Comparison of ENCODE assay signal across 8 mouse cellular contexts in the genomic region with DNA sequence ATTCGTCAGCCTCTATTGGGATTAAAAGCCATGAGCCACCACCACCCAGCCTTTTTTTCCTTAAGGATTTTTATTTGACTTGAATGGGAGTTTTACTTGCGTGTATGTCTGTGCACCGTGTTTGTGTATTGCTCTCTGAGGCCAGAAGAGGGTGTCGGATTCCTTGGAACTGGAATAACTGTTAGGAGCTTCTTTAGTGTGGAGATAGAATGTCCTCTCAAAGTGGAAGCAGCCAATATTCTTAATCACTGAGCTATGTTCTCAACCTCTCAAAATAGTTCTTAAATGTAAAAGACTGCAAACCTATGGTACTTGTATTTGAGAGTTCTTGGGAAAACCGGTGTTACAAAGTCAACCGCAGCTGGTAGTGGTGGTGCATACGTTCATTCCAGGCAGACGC. TPM values are rescaled to one million over a fixed set of nuclear protein-coding genes. Genes with fewer than 3 reads are reported as not detected.
A peak's percentile ranks its signal among the peaks of the same experiment; 100 is the strongest.
DNase-seq lines count a peak whose midpoint lies in the region; ATAC-seq and TF ChIP-seq lines count a peak whose summit lies in the region.

No protein-coding gene starts in this region.

- peak; percentile 32 for TF ChIP-seq CTCF in hindbrain, postnatal 0 days (IDR thresholded peaks at IDR 0.05; ENCODE audit: low read depth)

- H3K9me3 ChIP-seq in lung, embryonic 15.5 days: no peaks in the 10 kb centered on the region
- H3K9me3 ChIP-seq in hindbrain, postnatal 0 days (ENCODE audit: low read length): no peaks in the 10 kb centered on the region
- no peaks in the 10 kb centered on the region for H3K9me3 ChIP-seq in lung, embryonic 16.5 days (ENCODE audit: control insufficient read depth, low read length)

- peak overlapping the region; percentile 75 for H3K4me3 ChIP-seq in lung, embryonic 15.5 days
- peak overlapping the region; percentile 83 for H3K4me3 ChIP-seq in hindbrain, postnatal 0 days (ENCODE audit: low read length)
- H3K4me3 ChIP-seq in lung, embryonic 16.5 days (ENCODE audit: low read length): peak overlapping the region; percentile 91

- no peak for DNase-seq in lung, postnatal 4 days
- peak; percentile 38 for DNase-seq in embryo, embryonic 11 days
- DNase-seq in hindbrain, postnatal 0 days (ENCODE audit: low spot score): peak; percentile 45
- no peak for DNase-seq in right cerebral cortex, adult 2 months (ENCODE audit: low spot score in 2 of 2)
- no peak for DNase-seq in urinary bladder, adult 2 months (ENCODE audit: low spot score)
- DNase-seq in gastrocnemius, postnatal 36 days: no peak

- H3K4me1 ChIP-seq in lung, embryonic 15.5 days: peaks cover 16% of the 10 kb centered on the region
- H3K4me1 ChIP-seq in hindbrain, postnatal 0 days (ENCODE audit: insufficient read depth, low read length): 0 out of 2 replicates have a peak, but pooled peaks cover 6% of the 10 kb centered on the region
- H3K4me1 ChIP-seq in lung, embryonic 16.5 days (replicated peaks; ENCODE audit: control insufficient read depth, insufficient read depth, low read length): peaks cover 13% of the 10 kb centered on the region

- peak overlapping the region; percentile 95; the same call in 1 of the 2 replicates for H3K9ac ChIP-seq in lung, embryonic 15.5 days
- peak overlapping the region; percentile 93 for H3K9ac ChIP-seq in hindbrain, postnatal 0 days (replicated peaks; ENCODE audit: low read length)
- H3K9ac ChIP-seq in lung, embryonic 16.5 days (ENCODE audit: low read length): peak overlapping the region; percentile 95

- peaks cover 10% of the 10 kb centered on the region for H3K36me3 ChIP-seq in lung, embryonic 15.5 days
- peaks cover 4% of the 10 kb centered on the region; the same call in 1 of the 2 replicates for H3K36me3 ChIP-seq in hindbrain, postnatal 0 days (ENCODE audit: insufficient read depth, low read length)
- peaks cover 5% of the 10 kb centered on the region for H3K36me3 ChIP-seq in lung, embryonic 16.5 days (ENCODE audit: control insufficient read depth, insufficient read depth, low read length)

- H3K27me3 ChIP-seq in lung, embryonic 15.5 days: no peaks in the 10 kb centered on the region
- no peaks in the 10 kb centered on the region for H3K27me3 ChIP-seq in hindbrain, postnatal 0 days (ENCODE audit: insufficient read depth, low read length)
- H3K27me3 ChIP-seq in lung, embryonic 16.5 days (ENCODE audit: control insufficient read depth, insufficient read depth, low read depth, low read length): no peaks in the 10 kb centered on the region

- H3K27ac ChIP-seq in lung, embryonic 15.5 days: peak overlapping the region; percentile 99
- peak overlapping the region; percentile 99 for H3K27ac ChIP-seq in hindbrain, postnatal 0 days
- peak overlapping the region; percentile 98 for H3K27ac ChIP-seq in lung, embryonic 16.5 days (ENCODE audit: low read length)

- ATAC-seq in lung, embryonic 15.5 days (ENCODE audit: borderline replicate concordance, extremely low read depth, low FRiP score, low TSS enrichment): no peak
- no peak for ATAC-seq in hindbrain, postnatal 0 days
- no peak for ATAC-seq in lung, embryonic 16.5 days (ENCODE audit: low read depth)

- intact Hi-C loops in gastrocnemius, postnatal 36 days (cut with DNase I): no loop called here

- 18% methylated on average over 8 of the region's 8 CpGs for WGBS in lung, embryonic 15.5 days
- WGBS in hindbrain, postnatal 0 days: 35% methylated on average over 8 of the region's 8 CpGs
- 18% methylated on average over 8 of the region's 8 CpGs for WGBS in lung, embryonic 16.5 days

- peak overlapping the region; percentile 70 for H3K4me2 ChIP-seq in lung, embryonic 15.5 days
- H3K4me2 ChIP-seq in hindbrain, postnatal 0 days (ENCODE audit: low read depth, low read length): peak overlapping the region; percentile 57
- peak overlapping the region; percentile 69 for H3K4me2 ChIP-seq in lung, embryonic 16.5 days (ENCODE audit: low read depth, low read length)

RNA-seq across cellular contexts. Expression of gene Srcap, which starts 0.5 kb away (rescaled TPM):
- 51.2 and 63.7 TPM in 2 replicates for polyA plus RNA-seq in lung, embryonic 15.5 days (2015; fragmentation: Nextera tagmentation; extraction: Ambion mirVana)
- 49.0 and 174 TPM in 2 replicates for total RNA-seq in hindbrain, postnatal 0 days (2014; rRNA removed)
- 29.4 and 29.7 TPM in 2 replicates for polyA plus RNA-seq in hindbrain, postnatal 0 days (2015; fragmentation: Nextera tagmentation; extraction: Ambion mirVana)
- 33.7 and 37.9 TPM in 2 replicates for polyA plus RNA-seq in lung, embryonic 16.5 days (2015; fragmentation: Nextera tagmentation; extraction: Ambion mirVana)
- polyA plus RNA-seq in urinary bladder, adult 2 months (2012; rRNA removed): 5.7 and 13.8 TPM in 2 replicates
- 10 to 100 TPM; 43.7 to 51.0 TPM for total RNA-seq in gastrocnemius, postnatal 36 days (2021)

RNA-seq across cellular contexts. Expression of gene Gm42715, which starts 8.1 kb away (rescaled TPM):
- polyA plus RNA-seq in lung, embryonic 15.5 days (2015; fragmentation: Nextera tagmentation; extraction: Ambion mirVana): 13.8 and 15.4 TPM in 2 replicates
- 18.9 and 27.6 TPM in 2 replicates for total RNA-seq in hindbrain, postnatal 0 days (2014; rRNA removed)
- 11.1 and 11.2 TPM in 2 replicates for polyA plus RNA-seq in hindbrain, postnatal 0 days (2015; fragmentation: Nextera tagmentation; extraction: Ambion mirVana)
- 14.6 and 15.2 TPM in 2 replicates for polyA plus RNA-seq in lung, embryonic 16.5 days (2015; fragmentation: Nextera tagmentation; extraction: Ambion mirVana)
- polyA plus RNA-seq in urinary bladder, adult 2 months (2012; rRNA removed): 19.3 and 25.2 TPM in 2 replicates
- 1 to 10 TPM; 4.2 to 5.4 TPM for total RNA-seq in gastrocnemius, postnatal 36 days (2021)

RNA-seq across cellular contexts. Expression of gene Fbrs, which starts 32.2 kb away (rescaled TPM):
- 12.2 and 13.3 TPM in 2 replicates for polyA plus RNA-seq in lung, embryonic 15.5 days (2015; fragmentation: Nextera tagmentation; extraction: Ambion mirVana)
- 36.6 and 40.7 TPM in 2 replicates for total RNA-seq in hindbrain, postnatal 0 days (2014; rRNA removed)
- 10.4 and 12.1 TPM in 2 replicates for polyA plus RNA-seq in hindbrain, postnatal 0 days (2015; fragmentation: Nextera tagmentation; extraction: Ambion mirVana)
- polyA plus RNA-seq in lung, embryonic 16.5 days (2015; fragmentation: Nextera tagmentation; extraction: Ambion mirVana): 9.9 and 11.1 TPM in 2 replicates
- polyA plus RNA-seq in urinary bladder, adult 2 months (2012; rRNA removed): 12.4 and 30.8 TPM in 2 replicates
- 10 to 100 TPM; 15.0 to 24.6 TPM for total RNA-seq in gastrocnemius, postnatal 36 days (2021)

RNA-seq across cellular contexts. Expression of gene Tmem265, which starts 49.9 kb away (rescaled TPM):
- 4.7 and 7.7 TPM in 2 replicates for polyA plus RNA-seq in lung, embryonic 15.5 days (2015; fragmentation: Nextera tagmentation; extraction: Ambion mirVana)
- 5.7 and 20.5 TPM in 2 replicates for total RNA-seq in hindbrain, postnatal 0 days (2014; rRNA removed)
- 7.1 and 9.2 TPM in 2 replicates for polyA plus RNA-seq in hindbrain, postnatal 0 days (2015; fragmentation: Nextera tagmentation; extraction: Ambion mirVana)
- polyA plus RNA-seq in lung, embryonic 16.5 days (2015; fragmentation: Nextera tagmentation; extraction: Ambion mirVana): 8.4 and 8.7 TPM in 2 replicates
- 2.1 TPM in 1 of 2 replicates, not detected in the other for polyA plus RNA-seq in urinary bladder, adult 2 months (2012; rRNA removed)
- total RNA-seq in gastrocnemius, postnatal 36 days (2021): not detected

RNA-seq across cellular contexts. Expression of gene Prr14, which starts 51.8 kb away (rescaled TPM):
- polyA plus RNA-seq in lung, embryonic 15.5 days (2015; fragmentation: Nextera tagmentation; extraction: Ambion mirVana): 37.1 and 40.4 TPM in 2 replicates
- 57.2 and 58.5 TPM in 2 replicates for total RNA-seq in hindbrain, postnatal 0 days (2014; rRNA removed)
- polyA plus RNA-seq in hindbrain, postnatal 0 days (2015; fragmentation: Nextera tagmentation; extraction: Ambion mirVana): 27.0 and 31.4 TPM in 2 replicates
- polyA plus RNA-seq in lung, embryonic 16.5 days (2015; fragmentation: Nextera tagmentation; extraction: Ambion mirVana): 38.6 and 43.3 TPM in 2 replicates
- polyA plus RNA-seq in urinary bladder, adult 2 months (2012; rRNA removed): 69.2 and 79.9 TPM in 2 replicates
- total RNA-seq in gastrocnemius, postnatal 36 days (2021): 10 to 100 TPM; 14.7 to 19.3 TPM

Comparison
In these comparisons a context has a peak if more than half of its experiments do, and no peak if none do; other contexts are left out.
1. DNase-seq: peak in embryo, embryonic 11 days (single experiment) and hindbrain, postnatal 0 days (single experiment); none in lung, postnatal 4 days (0 of 2), right cerebral cortex, adult 2 months (0 of 2), urinary bladder, adult 2 months (single experiment) and gastrocnemius, postnatal 36 days (0 of 2).
2. Peak in every context shown above with its lines, with median percentiles within 50 percentile points of each other: H3K27ac ChIP-seq, H3K4me2 ChIP-seq, H3K4me3 ChIP-seq and H3K9ac ChIP-seq.